Mouse (Mus musculus): ENCODE measurements around the gene Rab31. TPM values are rescaled to one million over a fixed set of nuclear protein-coding genes. Genes with fewer than 3 reads are reported as not detected.

Gene Rab31
- polyA plus RNA-seq, 1 experiment: 6.5 TPM

DNA sequence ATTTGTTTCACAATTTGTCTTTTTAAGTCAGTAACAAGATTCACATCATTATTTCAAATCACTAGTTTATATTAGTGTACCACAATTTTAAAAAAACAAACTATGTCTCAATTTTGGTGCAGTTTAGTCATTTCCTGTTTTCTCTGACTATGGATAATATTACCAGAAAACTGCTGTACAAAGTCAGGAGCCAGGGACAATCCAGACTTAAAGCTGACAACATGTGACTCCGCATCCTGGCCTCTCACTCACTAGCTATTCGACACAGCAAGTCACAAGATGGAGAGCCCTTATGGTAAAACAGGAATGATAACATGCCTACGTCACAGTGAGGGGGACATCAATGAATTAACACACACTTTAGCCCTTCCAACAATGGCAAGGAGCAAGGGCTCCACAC lies 109.9 kb downstream of the Rab31 start:
- Histone ChIP-seq H3K4me3 (ENCODE audit: control insufficient read depth, insufficient read depth, low read length) (no peak overlapping the region), H3K4me1 (replicated peaks; ENCODE audit: control insufficient read depth, insufficient read depth, low read length) (peaks cover 8% of the 10 kb centered on the region), H3K36me3 (ENCODE audit: control insufficient read depth, insufficient read depth, low read length) (no peaks in the 10 kb centered on the region), H3K27ac (ENCODE audit: control insufficient read depth, insufficient read depth, low read length) (no peak overlapping the region), H3K27me3 (ENCODE audit: control insufficient read depth, insufficient read depth, low read length) (no peaks in the 10 kb centered on the region)
- 97% methylated on average over 3 of the region's 3 CpGs for WGBS
- no peak for DNase-seq
- TF ChIP-seq POLR2A (IDR thresholded peaks at IDR 0.05; ENCODE audit: control insufficient read depth, extremely low read depth, insufficient read depth, low read length, poor library complexity): no peak
- no peak for TF ChIP-seq CTCF (IDR thresholded peaks at IDR 0.05; ENCODE audit: borderline replicate concordance, control insufficient read depth, extremely low read depth, insufficient read depth, low read length, poor library complexity)

DNA sequence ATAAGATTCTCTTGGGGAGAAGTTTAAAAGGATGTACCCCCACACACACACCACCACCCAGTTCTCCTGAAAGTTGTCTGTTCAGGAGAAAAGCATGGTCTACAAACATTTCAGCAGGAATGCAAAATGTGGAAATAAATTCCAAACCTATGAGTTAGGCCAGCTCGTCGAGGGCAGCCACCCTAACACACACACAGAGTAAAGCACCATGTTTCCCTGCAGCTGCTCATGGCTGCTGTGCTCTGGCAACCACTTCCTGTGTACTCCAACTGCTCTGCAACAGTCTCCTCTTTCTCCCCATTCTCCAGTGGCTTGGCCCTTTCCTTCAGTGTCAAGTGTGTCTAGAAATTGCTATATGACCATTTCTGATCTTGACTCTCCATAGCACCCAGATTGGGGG lies 114.1 kb downstream of the Rab31 start:
- peak overlapping the region; percentile 45; the same call in 1 of the 2 replicates for H3K27ac ChIP-seq (ENCODE audit: control insufficient read depth, insufficient read depth, low read length)
- no peak overlapping the region for H3K4me3 ChIP-seq (ENCODE audit: control insufficient read depth, insufficient read depth, low read length)
- 7% methylated on average over 2 of the region's 2 CpGs for WGBS
- no peaks in the 10 kb centered on the region for H3K27me3 ChIP-seq (ENCODE audit: control insufficient read depth, insufficient read depth, low read length)
- no peaks in the 10 kb centered on the region for H3K36me3 ChIP-seq (ENCODE audit: control insufficient read depth, insufficient read depth, low read length)
- peak; percentile 14 for DNase-seq
- H3K4me1 ChIP-seq (replicated peaks; ENCODE audit: control insufficient read depth, insufficient read depth, low read length): peaks cover 8% of the 10 kb centered on the region
- no peak for TF ChIP-seq CTCF (IDR thresholded peaks at IDR 0.05; ENCODE audit: borderline replicate concordance, control insufficient read depth, extremely low read depth, insufficient read depth, low read length, poor library complexity)
- no peak for TF ChIP-seq POLR2A (IDR thresholded peaks at IDR 0.05; ENCODE audit: control insufficient read depth, extremely low read depth, insufficient read depth, low read length, poor library complexity)

DNA sequence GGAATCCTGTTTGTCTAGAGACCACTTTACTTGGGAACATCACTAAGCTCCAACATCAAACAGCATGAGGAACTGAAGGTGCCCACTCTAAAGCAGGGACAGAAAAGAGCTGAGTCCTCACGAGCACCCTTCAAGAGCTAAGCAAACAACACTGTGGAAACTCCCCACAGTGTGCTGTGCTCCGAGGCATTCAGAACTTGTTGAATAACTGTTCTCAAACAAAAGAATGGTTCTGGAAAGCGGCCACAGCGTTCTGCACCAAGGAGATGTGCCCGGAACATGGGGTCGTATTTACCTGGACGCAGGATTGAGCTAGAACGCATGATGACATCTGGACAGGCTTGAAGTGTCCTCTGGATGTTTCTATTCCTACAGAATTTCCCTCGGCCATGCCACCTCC lies 114.6 kb downstream of the Rab31 start:
- H3K27me3 ChIP-seq (ENCODE audit: control insufficient read depth, insufficient read depth, low read length): no peaks in the 10 kb centered on the region
- DNase-seq: no peak
- no peak overlapping the region for H3K4me3 ChIP-seq (ENCODE audit: control insufficient read depth, insufficient read depth, low read length)
- no peaks in the 10 kb centered on the region for H3K36me3 ChIP-seq (ENCODE audit: control insufficient read depth, insufficient read depth, low read length)
- no peak for TF ChIP-seq CTCF (IDR thresholded peaks at IDR 0.05; ENCODE audit: borderline replicate concordance, control insufficient read depth, extremely low read depth, insufficient read depth, low read length, poor library complexity)
- TF ChIP-seq POLR2A (IDR thresholded peaks at IDR 0.05; ENCODE audit: control insufficient read depth, extremely low read depth, insufficient read depth, low read length, poor library complexity): no peak
- H3K4me1 ChIP-seq (replicated peaks; ENCODE audit: control insufficient read depth, insufficient read depth, low read length): peaks cover 8% of the 10 kb centered on the region
- H3K27ac ChIP-seq (ENCODE audit: control insufficient read depth, insufficient read depth, low read length): no peak overlapping the region
- 96% methylated on average over 9 of the region's 9 CpGs for WGBS

DNA sequence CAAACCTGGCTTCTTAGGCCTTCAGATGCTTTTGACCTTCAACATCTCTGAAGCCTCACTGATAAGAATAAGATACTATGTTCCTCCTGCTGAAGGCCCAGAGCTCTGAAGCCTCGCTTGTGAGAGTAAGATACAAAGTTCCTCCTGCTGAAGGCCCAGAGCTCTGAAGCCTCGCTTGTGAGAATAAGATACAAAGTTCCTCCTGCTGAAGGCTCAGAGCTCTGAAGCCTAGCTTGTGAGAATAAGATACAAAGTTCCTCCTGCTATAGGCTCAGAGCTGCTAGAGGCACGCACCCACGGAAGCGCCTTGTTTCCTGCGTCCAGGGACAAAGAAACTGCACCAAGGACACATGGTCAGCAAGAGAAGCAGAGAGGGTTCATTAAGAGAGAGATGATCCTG lies 115.8 kb downstream of the Rab31 start:
- no peaks in the 10 kb centered on the region for H3K36me3 ChIP-seq (ENCODE audit: control insufficient read depth, insufficient read depth, low read length)
- no peaks in the 10 kb centered on the region for H3K27me3 ChIP-seq (ENCODE audit: control insufficient read depth, insufficient read depth, low read length)
- TF ChIP-seq POLR2A (IDR thresholded peaks at IDR 0.05; ENCODE audit: control insufficient read depth, extremely low read depth, insufficient read depth, low read length, poor library complexity): no peak
- TF ChIP-seq CTCF (IDR thresholded peaks at IDR 0.05; ENCODE audit: borderline replicate concordance, control insufficient read depth, extremely low read depth, insufficient read depth, low read length, poor library complexity): no peak
- no peak overlapping the region for H3K4me3 ChIP-seq (ENCODE audit: control insufficient read depth, insufficient read depth, low read length)
- peaks cover 8% of the 10 kb centered on the region for H3K4me1 ChIP-seq (replicated peaks; ENCODE audit: control insufficient read depth, insufficient read depth, low read length)
- WGBS: 92% methylated on average over 6 of the region's 6 CpGs
- no peak for DNase-seq
- no peak overlapping the region for H3K27ac ChIP-seq (ENCODE audit: control insufficient read depth, insufficient read depth, low read length)

DNA sequence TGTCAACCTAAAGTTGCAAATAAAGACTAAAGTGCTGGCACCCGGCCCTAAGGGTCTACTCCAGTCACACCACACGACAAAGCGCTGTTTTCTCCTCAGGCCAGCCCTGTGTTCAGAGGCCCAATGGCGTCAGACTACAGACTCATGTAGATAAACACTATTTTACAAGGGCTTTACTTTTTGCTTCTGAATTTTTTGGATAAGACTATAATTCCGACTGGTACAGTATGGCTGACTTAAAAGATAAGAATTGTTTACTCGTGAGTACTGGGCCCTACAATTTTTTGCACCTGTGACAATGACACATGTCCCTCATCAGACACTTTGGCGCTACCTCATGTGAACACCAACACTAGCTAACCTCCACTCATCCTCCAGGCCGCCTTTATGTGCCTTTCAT lies 116.5 kb downstream of the Rab31 start:
- H3K27ac ChIP-seq (ENCODE audit: control insufficient read depth, insufficient read depth, low read length): no peak overlapping the region
- no peak for DNase-seq
- no peaks in the 10 kb centered on the region for H3K27me3 ChIP-seq (ENCODE audit: control insufficient read depth, insufficient read depth, low read length)
- whole genome bisulfite sequencing: 95% methylated on average over 8 of the region's 8 CpGs
- H3K4me1 ChIP-seq (replicated peaks; ENCODE audit: control insufficient read depth, insufficient read depth, low read length): peaks cover 8% of the 10 kb centered on the region
- no peak for TF ChIP-seq POLR2A (IDR thresholded peaks at IDR 0.05; ENCODE audit: control insufficient read depth, extremely low read depth, insufficient read depth, low read length, poor library complexity)
- TF ChIP-seq CTCF (IDR thresholded peaks at IDR 0.05; ENCODE audit: borderline replicate concordance, control insufficient read depth, extremely low read depth, insufficient read depth, low read length, poor library complexity): no peak
- no peak overlapping the region for H3K4me3 ChIP-seq (ENCODE audit: control insufficient read depth, insufficient read depth, low read length)
- no peaks in the 10 kb centered on the region for H3K36me3 ChIP-seq (ENCODE audit: control insufficient read depth, insufficient read depth, low read length)

DNA sequence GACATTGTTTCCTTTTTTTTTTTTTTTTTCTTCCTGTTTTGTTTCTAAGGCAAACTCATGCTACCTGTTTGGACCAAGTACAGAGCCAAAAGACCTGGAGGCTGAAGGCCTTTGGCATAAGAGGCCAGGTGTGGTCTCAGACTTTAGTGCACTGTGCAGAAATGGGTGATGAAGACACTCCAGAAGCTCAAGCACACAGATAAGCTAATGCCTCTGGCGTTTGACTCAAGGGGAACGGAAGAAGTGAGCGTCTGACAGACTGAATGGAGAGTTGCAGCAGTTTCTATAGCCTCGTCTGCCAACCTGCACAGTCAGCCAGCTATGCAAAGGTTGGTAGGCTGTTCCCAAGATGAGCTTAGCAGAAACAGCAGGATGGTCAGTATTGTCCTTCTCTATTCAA lies 116.9 kb downstream of the Rab31 start:
- no peak for TF ChIP-seq CTCF (IDR thresholded peaks at IDR 0.05; ENCODE audit: borderline replicate concordance, control insufficient read depth, extremely low read depth, insufficient read depth, low read length, poor library complexity)
- no peak for TF ChIP-seq POLR2A (IDR thresholded peaks at IDR 0.05; ENCODE audit: control insufficient read depth, extremely low read depth, insufficient read depth, low read length, poor library complexity)
- Histone ChIP-seq H3K36me3 (ENCODE audit: control insufficient read depth, insufficient read depth, low read length) (no peaks in the 10 kb centered on the region), H3K27me3 (ENCODE audit: control insufficient read depth, insufficient read depth, low read length) (no peaks in the 10 kb centered on the region), H3K4me3 (ENCODE audit: control insufficient read depth, insufficient read depth, low read length) (no peak overlapping the region), H3K27ac (ENCODE audit: control insufficient read depth, insufficient read depth, low read length) (no peak overlapping the region), H3K4me1 (replicated peaks; ENCODE audit: control insufficient read depth, insufficient read depth, low read length) (peaks cover 8% of the 10 kb centered on the region)
- 97% methylated on average over 4 of the region's 4 CpGs for WGBS
- DNase-seq: no peak

DNA sequence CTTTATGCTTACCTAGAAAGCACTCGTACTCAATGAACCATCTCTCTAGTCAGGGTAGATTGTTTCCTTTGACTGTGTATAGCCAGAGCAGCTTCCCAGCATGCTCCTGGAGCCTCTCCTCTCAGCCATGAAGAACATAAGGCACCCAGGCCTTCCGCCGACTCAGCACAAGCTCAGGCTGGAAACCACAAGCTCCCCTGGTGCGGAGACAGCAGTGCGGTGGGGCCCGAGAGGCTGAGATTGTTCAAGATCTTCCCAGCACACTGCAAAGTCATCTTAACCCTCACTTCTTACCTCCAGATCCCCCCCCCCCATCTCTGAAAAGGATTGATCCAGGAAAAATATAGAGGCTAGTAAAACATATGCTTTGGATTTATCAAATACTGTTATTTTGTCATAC lies 122.0 kb downstream of the Rab31 start:
- 41% methylated on average over 6 of the region's 6 CpGs for WGBS
- Histone ChIP-seq H3K36me3 (ENCODE audit: control insufficient read depth, insufficient read depth, low read length) (no peaks in the 10 kb centered on the region), H3K4me1 (replicated peaks; ENCODE audit: control insufficient read depth, insufficient read depth, low read length) (peaks cover 6% of the 10 kb centered on the region; the same call in 1 of the 2 replicates), H3K27me3 (ENCODE audit: control insufficient read depth, insufficient read depth, low read length) (no peaks in the 10 kb centered on the region), H3K27ac (ENCODE audit: control insufficient read depth, insufficient read depth, low read length) (no peak overlapping the region), H3K4me3 (ENCODE audit: control insufficient read depth, insufficient read depth, low read length) (no peak overlapping the region)
- TF ChIP-seq POLR2A (IDR thresholded peaks at IDR 0.05; ENCODE audit: control insufficient read depth, extremely low read depth, insufficient read depth, low read length, poor library complexity): no peak
- DNase-seq: no peak

Data from thymus, adult 2 months (tissue).